Mouse (Mus musculus) brown adipose tissue, adult 24 weeks (tissue): ENCODE results near the gene Grm7. TPM values are rescaled to one million over a fixed set of nuclear protein-coding genes. Genes with fewer than 3 reads are reported as not detected.

Experiments
- H3K27ac ChIP-seq: fragments of 200-500 bp; replicated peaks from 2 replicates; pipeline ENCODE4 v1.5.1; 2012; ENCODE audit warnings: low read depth, mild to moderate bottlenecking, low read length
- H3K4me1 ChIP-seq: fragments of 200-500 bp; 2 replicates; pipeline ENCODE4 v1.6.1; 2012; ENCODE audit warnings: low read length, mixed read lengths; ENCODE audit not compliant: control insufficient read depth, insufficient read depth, insufficient read length
- H3K4me3 ChIP-seq: fragments of 200-500 bp; 2 replicates; pipeline ENCODE4 v1.5.1; 2012; ENCODE audit warnings: low read depth, mild to moderate bottlenecking, low read length, moderate library complexity; ENCODE audit not compliant: insufficient read depth
- polyA plus RNA-seq: library from polyadenylated mRNA; stranded (reverse); fragments of >200 nt; gene quantifications from 2 replicates; pipeline ENCODE4 v1.2.4, GENCODE M21; 2012; ENCODE audit not compliant: missing spikeins, insufficient read depth, insufficient read length

Gene Grm7
- polyA plus RNA-seq, 1 experiment = not detected

DNA sequence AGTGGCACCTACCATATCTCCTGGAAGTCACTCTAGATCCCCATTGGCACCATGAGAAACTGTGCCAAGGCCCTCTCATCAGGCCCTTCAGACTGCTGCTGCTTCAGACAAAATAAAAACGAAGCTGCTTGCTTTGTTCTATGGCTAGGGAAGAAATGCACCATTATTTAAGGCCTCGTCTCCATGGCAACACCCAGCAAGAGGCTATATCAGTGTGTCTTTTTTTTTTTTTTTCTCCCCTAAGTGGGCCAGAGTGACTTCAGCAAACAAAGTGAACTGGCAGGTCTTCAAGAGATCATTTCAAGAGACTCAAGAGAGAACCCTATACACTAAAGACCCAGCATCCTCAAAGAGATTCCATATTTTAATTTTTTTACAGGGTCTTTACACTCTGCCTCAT is 867.0 kb downstream of the Grm7 start:
- no peaks in the 10 kb centered on the region for H3K4me1 ChIP-seq
- H3K27ac ChIP-seq = no peak overlapping the region

DNA sequence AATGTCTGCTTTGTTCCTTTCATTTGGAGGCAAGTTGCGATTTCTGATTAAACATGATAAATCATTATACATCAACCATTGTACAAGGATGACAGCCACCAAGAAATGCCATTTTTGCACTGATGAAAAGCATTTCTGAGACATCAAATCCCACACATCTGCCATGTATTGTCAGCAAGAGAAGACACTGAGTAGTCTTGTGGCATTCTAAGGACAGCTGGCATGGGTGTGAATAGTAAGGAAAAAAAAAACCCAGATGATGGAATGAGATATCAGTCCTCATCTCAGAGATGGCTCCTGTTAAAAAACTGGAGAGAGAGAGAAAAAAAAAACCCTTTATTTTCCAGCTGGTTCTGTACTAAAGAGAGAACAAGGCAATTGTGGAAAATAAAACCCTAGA is 875.8 kb downstream of the Grm7 start:
- H3K27ac ChIP-seq = no peak overlapping the region
- H3K4me1 ChIP-seq = no peaks in the 10 kb centered on the region
- H3K4me3 ChIP-seq = no peak overlapping the region

More for the DNA sequence above, 867.0 kb downstream of the Grm7 start:
- H3K4me3 ChIP-seq = no peak overlapping the region

DNA sequence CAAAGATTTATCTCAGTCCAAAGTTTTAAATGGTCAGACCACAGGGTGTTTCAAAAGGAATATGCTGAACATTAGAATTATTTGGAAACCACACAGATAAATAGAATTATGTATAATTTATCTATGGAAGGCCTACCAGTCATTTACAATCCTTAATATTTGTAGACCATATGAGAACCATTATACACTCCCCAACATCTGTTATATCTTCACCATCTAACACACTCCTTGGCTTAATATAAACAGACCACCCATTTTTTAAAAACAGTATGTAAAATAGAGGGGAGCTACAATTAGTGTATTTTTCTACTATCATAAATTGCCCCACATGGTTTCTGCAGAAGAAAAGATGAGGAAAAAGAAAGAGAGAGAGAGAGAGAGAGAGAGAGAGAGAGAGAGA is 876.7 kb downstream of the Grm7 start:
- Histone ChIP-seq H3K27ac (no peak overlapping the region), H3K4me1 (no peaks in the 10 kb centered on the region), H3K4me3 (no peak overlapping the region)

DNA sequence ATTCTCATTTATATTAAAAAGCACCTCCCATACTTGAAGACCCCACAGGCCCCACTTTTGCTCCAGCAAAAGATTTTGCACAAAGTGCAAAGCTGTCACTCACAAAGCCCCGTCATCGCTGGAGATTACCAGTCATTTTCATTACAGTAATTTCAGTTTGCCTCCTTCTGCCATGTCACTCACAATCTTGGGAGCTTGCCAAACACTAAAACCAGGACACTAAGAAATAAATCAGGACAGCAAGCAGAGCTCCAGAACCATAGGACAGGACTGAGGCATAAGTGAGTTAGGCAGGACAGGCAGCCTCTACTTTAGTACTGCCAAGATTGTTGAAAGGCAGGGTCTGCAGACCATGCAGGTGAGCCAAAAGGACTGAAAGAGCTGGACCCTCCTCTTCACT is 884.6 kb downstream of the Grm7 start:
- no peaks in the 10 kb centered on the region for H3K4me1 ChIP-seq
- no peak overlapping the region for H3K27ac ChIP-seq
- H3K4me3 ChIP-seq = no peak overlapping the region

DNA sequence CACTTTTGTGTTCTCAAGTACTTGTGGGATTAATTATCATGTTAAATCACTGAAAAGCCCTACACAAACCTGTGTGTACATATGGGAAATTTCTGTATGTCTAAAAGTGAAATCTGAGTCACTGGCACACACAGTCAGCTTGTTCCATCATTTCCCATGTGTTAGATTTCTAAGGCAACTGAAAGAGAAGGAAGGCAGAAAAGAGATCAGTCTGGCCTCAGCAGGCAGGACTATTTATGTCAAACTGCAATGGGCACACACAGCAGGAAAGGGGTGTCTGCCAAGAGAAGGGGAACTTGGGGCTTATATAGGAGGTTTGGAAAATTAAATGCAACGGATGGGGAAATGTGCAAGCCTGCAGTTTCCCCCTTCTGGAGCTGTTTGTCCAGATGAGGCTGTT is 913.2 kb downstream of the Grm7 start:
- H3K27ac ChIP-seq = no peak overlapping the region
- H3K4me3 ChIP-seq = no peak overlapping the region
- H3K4me1 ChIP-seq = no peaks in the 10 kb centered on the region

DNA sequence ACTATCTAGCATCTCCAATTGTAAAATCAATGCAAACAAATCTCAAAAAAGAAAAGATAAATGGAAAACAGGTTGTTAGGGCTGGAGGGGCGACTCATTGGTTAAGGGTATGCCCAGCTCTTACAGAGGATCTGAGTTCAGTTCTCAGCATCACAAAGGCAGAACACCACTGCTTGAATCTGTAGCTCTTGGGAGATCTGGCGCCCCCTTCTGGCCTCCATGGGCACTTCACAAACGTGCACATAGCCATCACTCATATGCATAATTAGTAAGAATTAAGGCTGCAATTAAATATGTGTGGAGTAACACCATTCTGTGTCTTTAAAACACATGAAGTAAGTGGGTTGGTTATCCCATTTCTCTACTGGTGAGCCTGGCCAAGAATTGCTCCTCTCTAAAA is 914.1 kb downstream of the Grm7 start:
- Histone ChIP-seq H3K4me1 (no peaks in the 10 kb centered on the region), H3K4me3 (no peak overlapping the region), H3K27ac (no peak overlapping the region)

DNA sequence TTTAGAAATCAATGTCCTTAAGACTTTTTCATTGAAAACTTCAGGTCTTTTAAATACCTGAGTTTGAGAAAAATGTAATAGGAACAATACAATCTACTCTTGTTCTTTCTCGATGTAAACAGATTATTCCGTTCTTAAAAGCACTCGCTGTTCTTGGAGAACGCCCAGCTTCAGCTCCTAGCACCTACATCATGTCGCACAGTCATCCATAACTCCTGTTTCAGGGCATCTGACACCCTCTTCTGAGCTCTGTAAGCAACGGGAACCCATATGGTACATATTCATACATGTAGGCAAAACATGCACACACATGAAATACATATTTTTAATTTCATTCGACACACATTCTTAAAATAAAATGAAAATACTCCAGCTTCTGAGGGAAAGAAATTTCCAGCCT is 916.0 kb downstream of the Grm7 start:
- Histone ChIP-seq H3K4me3 (no peak overlapping the region), H3K4me1 (no peaks in the 10 kb centered on the region), H3K27ac (no peak overlapping the region)

DNA sequence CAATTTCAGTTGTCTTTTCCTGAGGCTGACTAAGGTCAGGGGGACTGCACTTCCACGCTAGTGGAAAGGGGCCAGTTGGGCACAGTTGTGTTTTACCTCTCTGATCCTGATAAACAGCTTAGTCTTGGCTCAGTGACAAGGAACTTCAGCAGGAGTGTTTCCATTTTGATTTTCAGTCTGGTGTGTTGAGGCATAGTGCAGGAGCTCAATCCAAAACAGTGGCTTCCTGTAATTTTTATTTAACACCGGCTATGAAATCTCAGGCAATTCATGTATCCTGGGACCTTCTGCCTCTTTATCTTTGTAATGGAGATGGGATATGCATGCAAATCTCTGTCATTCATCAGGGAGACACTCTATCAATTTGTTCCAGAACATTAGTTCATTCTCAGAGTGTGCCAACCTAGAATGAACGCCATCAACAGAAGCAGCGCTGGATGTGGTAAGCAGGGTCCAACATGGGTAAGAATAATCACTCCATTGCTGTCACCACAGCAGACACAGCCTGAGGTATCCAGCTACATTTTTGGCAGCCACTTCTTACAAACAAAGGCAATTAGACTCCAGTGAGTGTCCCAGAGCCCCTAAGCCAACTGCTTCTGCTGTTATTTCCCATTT is 926.2 kb downstream of the Grm7 start:
- Histone ChIP-seq H3K27ac (no peak overlapping the region), H3K4me3 (no peak overlapping the region), H3K4me1 (no peaks in the 10 kb centered on the region)

DNA sequence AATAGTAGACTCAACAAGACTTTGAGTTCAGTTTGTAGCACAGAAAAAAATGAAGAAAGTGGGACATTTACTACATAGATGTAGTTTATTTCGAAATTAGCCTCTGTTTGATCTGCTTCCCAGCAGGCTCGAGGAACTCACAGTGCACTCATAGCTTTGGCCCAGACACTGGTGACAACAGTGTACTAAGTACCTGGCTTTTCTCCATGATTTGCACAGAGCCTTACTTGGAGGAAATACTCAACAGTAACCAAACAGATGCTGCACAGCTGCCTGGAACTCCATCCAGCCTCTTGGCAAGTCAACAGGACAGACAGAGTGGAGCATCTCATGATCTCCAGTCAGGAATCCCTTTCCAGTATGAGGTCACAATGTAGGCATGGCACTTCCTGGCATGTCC is 939.5 kb downstream of the Grm7 start:
- no peak overlapping the region for H3K4me3 ChIP-seq
- H3K27ac ChIP-seq = no peak overlapping the region
- no peaks in the 10 kb centered on the region for H3K4me1 ChIP-seq

DNA sequence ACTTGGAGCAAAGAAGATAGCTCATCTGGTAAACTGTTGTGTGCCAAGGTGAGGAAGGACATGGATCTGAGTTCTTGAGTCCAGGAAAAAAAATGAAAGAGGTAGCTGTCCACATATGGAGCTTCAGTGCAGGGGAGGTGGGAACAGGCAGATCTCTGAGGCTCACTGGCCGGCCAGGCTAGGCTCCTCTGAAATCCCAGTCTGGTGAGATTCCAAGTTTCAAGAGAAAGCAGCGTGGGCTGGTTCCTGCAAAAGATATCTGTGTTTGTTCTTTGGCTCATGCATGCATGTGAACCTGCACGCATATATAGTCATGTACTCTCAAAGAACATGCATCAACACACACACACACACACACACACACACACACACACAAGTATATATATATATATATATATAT is 942.2 kb downstream of the Grm7 start:
- Histone ChIP-seq H3K4me3 (no peak overlapping the region), H3K4me1 (no peaks in the 10 kb centered on the region), H3K27ac (no peak overlapping the region)

DNA sequence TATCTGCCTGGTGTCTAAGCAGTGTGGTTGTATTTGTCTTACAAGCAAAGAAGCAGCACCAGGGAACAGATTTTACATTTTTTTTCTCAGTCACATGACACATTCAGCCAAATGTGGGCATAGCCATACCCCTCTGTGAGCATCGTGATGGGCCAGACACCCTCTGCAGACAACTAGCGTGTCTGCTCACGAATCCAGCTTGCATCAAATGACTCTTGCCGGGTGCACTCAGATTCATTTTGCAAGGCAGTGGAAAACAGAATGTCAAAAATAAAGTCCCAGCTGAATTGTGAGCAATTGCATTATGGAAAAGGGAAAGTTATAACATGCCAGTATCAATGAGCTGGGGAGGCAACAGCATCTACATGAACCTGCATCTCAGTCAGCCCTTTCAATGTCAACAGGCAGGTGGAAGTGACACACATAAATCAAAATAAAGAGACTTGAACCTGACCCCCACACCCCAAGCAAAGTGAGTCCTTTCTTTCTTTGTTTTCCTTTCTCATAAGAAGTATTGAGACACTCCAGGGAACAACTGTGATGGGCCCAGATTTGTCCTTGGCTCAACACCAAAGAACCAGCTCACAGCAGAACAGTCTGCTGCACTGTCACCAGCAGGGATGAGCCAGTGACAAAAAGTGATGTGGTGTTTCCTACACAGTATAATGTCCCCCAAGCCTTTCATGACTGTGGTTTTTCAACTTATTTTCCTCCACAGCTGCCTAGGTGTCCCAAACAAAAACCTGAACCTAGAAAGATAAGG is 956.7 kb downstream of the Grm7 start:
- H3K27ac ChIP-seq = no peak overlapping the region
- H3K4me1 ChIP-seq = no peaks in the 10 kb centered on the region
- H3K4me3 ChIP-seq = no peak overlapping the region

DNA sequence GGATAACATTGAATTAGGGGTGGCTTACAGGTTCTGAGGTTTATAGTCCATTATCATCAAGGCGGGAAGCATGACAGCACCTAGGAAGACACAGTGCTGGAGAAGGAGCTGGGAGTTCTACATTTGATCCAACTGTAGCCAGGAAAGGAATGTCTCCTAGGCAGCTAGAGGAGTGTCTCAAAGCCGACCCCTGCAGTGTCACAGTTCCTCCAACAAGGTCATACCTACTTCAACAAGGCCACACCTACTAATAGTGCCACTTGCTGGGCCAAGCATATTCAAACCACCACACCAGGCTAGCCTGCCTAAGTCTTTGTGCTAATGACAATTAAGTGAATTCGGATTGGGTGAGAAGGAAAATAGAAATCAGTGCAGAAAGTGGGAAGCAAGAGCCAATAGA is 965.0 kb downstream of the Grm7 start:
- Histone ChIP-seq H3K27ac (no peak overlapping the region), H3K4me3 (no peak overlapping the region), H3K4me1 (no peaks in the 10 kb centered on the region)

DNA sequence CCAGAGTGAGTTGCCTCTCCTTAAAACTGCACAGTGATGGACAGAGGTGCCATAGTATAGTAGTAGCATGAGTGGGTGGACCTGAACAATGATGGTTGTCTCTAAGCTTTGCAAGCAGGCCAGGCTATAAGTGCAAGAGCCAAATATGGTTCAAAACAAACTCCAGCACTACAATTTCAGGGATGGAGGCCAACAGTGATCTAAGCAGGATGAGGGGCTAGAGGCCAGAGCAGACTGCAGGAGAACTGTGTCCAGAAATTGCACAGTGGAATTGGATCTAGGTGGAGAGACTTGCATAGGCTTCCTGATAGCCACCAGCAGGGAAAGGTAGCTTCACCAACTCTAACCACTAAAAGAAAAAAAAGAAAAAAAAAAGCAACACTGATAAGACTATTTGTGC is 968.5 kb downstream of the Grm7 start:
- Histone ChIP-seq H3K4me1 (no peaks in the 10 kb centered on the region), H3K27ac (no peak overlapping the region), H3K4me3 (no peak overlapping the region)
